Mouse (Mus musculus) CH12.LX (cell line): ENCODE measurements around the gene Tagln3.

ENCODE experiments used
- CHD1 ChIP-seq: IDR thresholded peaks from 2 replicates; pipeline ENCODE4 v1.6.1; 2012; ENCODE audit warnings: low read depth, low read length, improper control_type of control experiment, inconsistent platforms
- CTCF ChIP-seq, 2 experiments: IDR thresholded peaks in 1 of 2; conservative IDR thresholded peaks in 1 of 2; 2 replicates each; pipeline ENCODE4 v1.5.1; 2011 to 2012; ENCODE audit warnings: low read depth in 2 of 2, low read length in 2 of 2, improper control_type of control experiment in 1 of 2, inconsistent platforms in 1 of 2, mild to moderate bottlenecking in 1 of 2, moderate library complexity in 1 of 2
- E2F4 ChIP-seq: IDR thresholded peaks from 2 replicates; pipeline ENCODE4 v1.6.1; 2011; ENCODE audit warnings: low read depth, low read length, improper control_type of control experiment; ENCODE audit not compliant: insufficient replicate concordance
- EP300 ChIP-seq: IDR thresholded peaks from 2 replicates; pipeline ENCODE4 v1.6.1; 2011; ENCODE audit warnings: low read length, improper control_type of control experiment
- GABPA ChIP-seq: IDR thresholded peaks from 2 replicates; pipeline ENCODE4 v1.6.1; 2012; ENCODE audit warnings: low read depth, low read length, improper control_type of control experiment, inconsistent platforms; ENCODE audit not compliant: insufficient replicate concordance
- MAX ChIP-seq: IDR thresholded peaks from 2 replicates; pipeline ENCODE4 v1.6.1; 2011; ENCODE audit warnings: low read length, improper control_type of control experiment
- MXI1 ChIP-seq: IDR thresholded peaks from 2 replicates; pipeline ENCODE4 v1.6.1; 2011; ENCODE audit warnings: mild to moderate bottlenecking, low read depth, low read length, improper control_type of control experiment
- NELFE ChIP-seq: IDR thresholded peaks from 2 replicates; pipeline ENCODE4 v1.6.1; 2011; ENCODE audit warnings: low read depth, low read length, improper control_type of control experiment
- POLR2A ChIP-seq: IDR thresholded peaks from 2 replicates; pipeline ENCODE4 v1.6.1; 2011; ENCODE audit warnings: low read depth, mild to moderate bottlenecking, improper control_type of control experiment, low read length
- USF1 ChIP-seq: IDR thresholded peaks from 2 replicates; pipeline ENCODE4 v1.6.1; 2014; ENCODE audit warnings: low read depth, mild to moderate bottlenecking, inconsistent platforms, low read length, improper control_type of control experiment
- ZMIZ1 ChIP-seq: IDR thresholded peaks from 2 replicates; pipeline ENCODE4 v1.6.1; 2012; ENCODE audit warnings: low read depth, mild to moderate bottlenecking, inconsistent platforms, low read length, improper control_type of control experiment

- TF ChIP-seq NELFE (no peak), ZMIZ1 (no peak), EP300 (no peak), CTCF (conservative IDR thresholded peaks at IDR 0.05 in 1 of 2, IDR thresholded peaks at IDR 0.05 in 1 of 2; ENCODE audit: low read depth in 2 of 2, low read length in 2 of 2) (no peak), E2F4 (no peak), USF1 (no peak), MAX (no peak), CHD1 (no peak), POLR2A (no peak), GABPA (no peak), MXI1 (no peak)
These were observed 43.6 kb upstream of the Tagln3 start for GRCm38 (mm10) chr16:45767853-45768640.
